Mouse (Mus musculus) layer of hippocampus, postnatal 25 days (tissue): ENCODE measurements around the gene Amigo1. TPM values are rescaled to one million over a fixed set of nuclear protein-coding genes. Genes with fewer than 3 reads are reported as not detected.

Experiments used
- total RNA-seq, 2 experiments: library from RNA; stranded (reverse); gene quantifications; 2 replicates each; pipeline ENCODE4 v1.2.3; 2021

Amigo1 gene
- total RNA-seq, 2 experiments from 2014 or later, result 66.8 to 67.7 TPM

Other genes starting within 250 kb of the Amigo1 start
- 10 to 100 TPM; 12.1 to 14.2 TPM for gene Gstm6, start 242.6 kb upstream of the Amigo1 start, total RNA-seq
- not detected for gene Gstm3, start 217.1 kb upstream of the Amigo1 start, total RNA-seq
- 1 to 10 TPM; 2.6 to 2.8 TPM for gene Gstm2, start 199.9 kb upstream of the Amigo1 start, total RNA-seq
- 100 to 1,000 TPM; 299 to 321 TPM for gene Gstm1, start 168.4 kb upstream of the Amigo1 start, total RNA-seq
- 10 to 100 TPM; 12.0 to 12.1 TPM for gene Gstm4, start 141.4 kb upstream of the Amigo1 start, total RNA-seq
- 10 to 100 TPM; 69.8 to 76.2 TPM for gene Ampd2, start 99.7 kb upstream of the Amigo1 start, total RNA-seq
- gene Gnat2, start 93.5 kb upstream of the Amigo1 start, total RNA-seq, result not detected
- 10 to 100 TPM; 31.6 to 31.9 TPM for gene Gnai3, start 40.2 kb upstream of the Amigo1 start, total RNA-seq
- 10 to 100 TPM; 15.2 to 18.6 TPM for gene Gpr61, start 31.5 kb upstream of the Amigo1 start, total RNA-seq
- gene Cyb561d1, start 14.9 kb downstream of the Amigo1 start, total RNA-seq, result 10 to 100 TPM; 14.3 to 17.1 TPM
- 10 to 100 TPM; 19.5 to 31.1 TPM for gene Atxn7l2, start 24.6 kb downstream of the Amigo1 start, total RNA-seq
- gene Sypl2, start 40.3 kb downstream of the Amigo1 start, total RNA-seq, result 1 to 10 TPM; 2.9 to 3.6 TPM
- 10 to 100 TPM; 67.7 to 79.0 TPM for gene Psma5, start 70.6 kb downstream of the Amigo1 start, total RNA-seq
- 100 to 1,000 TPM; 349 to 354 TPM for gene Sort1, start 97.7 kb downstream of the Amigo1 start, total RNA-seq
- gene Mybphl, start 178.6 kb downstream of the Amigo1 start, total RNA-seq, result 1 to 10 TPM in 1 of 2 experiments, under 1 TPM in 1; 0.49 to 1.1 TPM
- 10 to 100 TPM; 15.5 to 17.3 TPM for gene Psrc1, start 197.5 kb downstream of the Amigo1 start, total RNA-seq
- gene Celsr2, start 229.2 kb downstream of the Amigo1 start, total RNA-seq, result 100 to 1,000 TPM; 172 to 199 TPM